Mouse (Mus musculus) monocyte, adult 59 days (primary cell): ENCODE results near the gene H13. TPM values are rescaled to one million over a fixed set of nuclear protein-coding genes. Genes with fewer than 3 reads are reported as not detected.

Source experiments
- total RNA-seq, 2 experiments: library from RNA; stranded (reverse); gene quantifications; one replicate each; pipeline ENCODE4 v1.2.4; 2023

H13 gene
- 100 to 1,000 TPM; 186 to 191 TPM for total RNA-seq

DNA sequence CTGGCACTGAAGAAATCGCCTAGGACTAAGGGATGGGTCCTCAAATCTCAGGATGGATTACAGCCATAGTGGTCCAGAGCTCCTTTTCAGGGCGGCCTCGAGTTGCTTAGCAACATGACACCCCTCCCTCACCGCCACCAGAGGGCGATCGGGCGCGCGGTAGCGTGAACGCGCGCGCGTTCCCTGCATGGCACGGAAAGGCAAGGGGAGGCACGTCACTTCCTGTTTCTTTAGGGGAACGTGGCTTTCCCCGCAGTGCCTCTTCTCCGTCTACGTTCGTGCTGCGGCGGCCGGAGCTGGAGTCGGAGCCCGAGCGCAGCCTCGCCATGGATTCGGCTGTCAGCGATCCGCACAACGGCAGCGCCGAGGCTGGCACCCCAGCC lies at the start of gene H13:
Gene H13 (plus strand): TSS at position 206 of the 383 bp plus-strand sequence.

DNA sequence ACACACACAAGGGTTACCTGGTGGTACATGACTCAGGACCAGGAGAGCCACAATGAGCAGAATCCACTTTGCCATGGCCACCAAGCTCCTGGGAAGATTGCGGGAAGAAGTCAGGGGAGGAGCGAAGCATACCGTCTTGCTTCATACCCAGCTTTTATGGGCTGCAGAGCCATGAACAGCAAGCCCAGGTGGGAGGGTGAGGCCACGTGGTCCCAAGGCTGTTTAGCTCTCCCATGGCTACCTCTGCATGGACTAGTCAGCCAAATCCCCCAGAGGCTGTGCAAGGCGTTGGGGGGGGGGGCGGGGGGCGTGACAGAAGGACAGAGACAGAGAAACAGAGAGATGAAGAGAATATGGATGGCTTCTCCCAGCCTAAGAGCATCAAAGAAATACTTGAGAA lies 46.3 kb upstream of the H13 start, which contains the start of gene Defb25:
Gene Defb25 (minus strand): TSS at position 101 of the 400 bp plus-strand sequence.

GRCm38 (mm10) chr2:152626774-152627591 lies 42.3 kb upstream of the H13 start, which contains the start of gene Rem1:
Gene Rem1 (plus strand): TSS chr2:152626951.

GRCm38 (mm10) chr2:152686806-152687267 lies 17.6 kb downstream of the H13 start, which contains the start of gene Mcts2:
Gene Mcts2 (plus strand): TSS chr2:152687035.

GRCm38 (mm10) chr2:152736090-152736601 lies 66.9 kb downstream of the H13 start, which contains the start of gene Id1:
Gene Id1 (plus strand): TSS chr2:152736251.

GRCm38 (mm10) chr2:152753944-152754711 lies 84.9 kb downstream of the H13 start, which contains the start of gene Cox4i2:
Gene Cox4i2 (plus strand): TSS chr2:152754173.

Other genes with a start within 250 kb of the H13 start
- gene Defb23, start 204.8 kb upstream of the H13 start, total RNA-seq, result not detected
- not detected for gene Defb20, start 192.4 kb upstream of the H13 start, total RNA-seq
- gene Defb22, start 179.3 kb upstream of the H13 start, total RNA-seq, result not detected
- gene Defb26, start 157.8 kb upstream of the H13 start, total RNA-seq, result not detected
- gene Defb28, start 151.2 kb upstream of the H13 start, total RNA-seq, result not detected
- gene Defb29, start 129.4 kb upstream of the H13 start, total RNA-seq, result not detected
- not detected for gene Gm17416, start 100.1 kb upstream of the H13 start, total RNA-seq
- gene Defb21, start 96.7 kb upstream of the H13 start, total RNA-seq, result not detected
- gene Defb19, start 89.1 kb upstream of the H13 start, total RNA-seq, result not detected
- not detected for gene Defb45, start 70.1 kb upstream of the H13 start, total RNA-seq
- gene Defb36, start 65.1 kb upstream of the H13 start, total RNA-seq, result not detected
- gene Defb25, start 46.4 kb upstream of the H13 start, total RNA-seq, result not detected
- 10 to 100 TPM; 15.8 to 19.4 TPM for gene Rem1, start 42.5 kb upstream of the H13 start, total RNA-seq
- gene Mcts2, start 17.6 kb downstream of the H13 start, total RNA-seq, result 10 to 100 TPM; 21.4 to 22.3 TPM
- gene Id1, start 66.8 kb downstream of the H13 start, total RNA-seq, result 10 to 100 TPM; 46.4 to 77.6 TPM
- not detected for gene Cox4i2, start 84.7 kb downstream of the H13 start, total RNA-seq
- gene Bcl2l1, start 162.3 kb downstream of the H13 start, total RNA-seq, result 10 to 100 TPM; 16.2 to 19.7 TPM
- 1 to 10 TPM in 1 of 2 experiments, under 1 TPM in 1; 0.73 to 3.4 TPM for gene Tpx2, start 178.5 kb downstream of the H13 start, total RNA-seq
- gene Mylk2, start 241.9 kb downstream of the H13 start, total RNA-seq, result not detected